Mouse (Mus musculus) thymus, postnatal 10 days (tissue): ENCODE results near the gene Nf2.

ENCODE experiments used
- DNase-seq, 2 experiments: peaks; one replicate each; pipeline ENCODE4 v3.0.0; 2021; ENCODE audit warnings: low spot score in 2 of 2

The Nf2 gene

DNA sequence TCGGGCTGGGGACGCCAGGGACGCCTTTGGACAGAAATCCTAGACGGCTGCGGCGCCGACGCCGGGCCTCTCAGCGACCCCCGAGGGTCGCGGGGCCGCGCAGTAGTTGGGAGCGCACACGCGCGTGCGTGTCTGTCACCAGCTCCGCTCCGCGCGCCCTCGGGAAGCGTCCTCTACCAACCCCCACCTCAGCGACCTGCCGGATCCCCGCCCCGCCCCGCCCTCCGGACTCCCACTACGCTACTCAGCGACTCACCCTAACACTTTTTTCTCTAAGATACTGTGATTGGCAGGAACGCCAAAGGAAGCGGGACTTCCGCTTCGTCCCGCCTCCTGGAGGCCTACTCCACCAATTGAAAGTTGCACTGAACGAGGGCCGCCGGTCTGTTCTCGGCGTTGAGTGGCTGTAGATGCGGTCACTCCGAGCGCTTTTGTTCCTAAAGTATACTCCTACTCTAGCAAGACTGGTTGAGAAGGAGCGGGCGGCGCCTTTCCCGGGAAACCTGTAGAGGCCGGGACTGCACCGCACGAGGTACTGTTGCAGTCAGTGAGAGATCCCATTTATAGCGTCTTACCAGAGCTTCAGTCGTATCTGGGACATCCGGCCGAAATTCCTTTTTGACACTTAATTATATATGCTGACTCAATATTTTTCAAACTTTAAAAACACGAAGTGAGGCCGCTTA, at the start of gene Nf2:
Nf2 (minus strand) TSS at position 279 of the 686 bp plus-strand sequence.
- DNase-seq: peak; percentile 92 to 96

DNA sequence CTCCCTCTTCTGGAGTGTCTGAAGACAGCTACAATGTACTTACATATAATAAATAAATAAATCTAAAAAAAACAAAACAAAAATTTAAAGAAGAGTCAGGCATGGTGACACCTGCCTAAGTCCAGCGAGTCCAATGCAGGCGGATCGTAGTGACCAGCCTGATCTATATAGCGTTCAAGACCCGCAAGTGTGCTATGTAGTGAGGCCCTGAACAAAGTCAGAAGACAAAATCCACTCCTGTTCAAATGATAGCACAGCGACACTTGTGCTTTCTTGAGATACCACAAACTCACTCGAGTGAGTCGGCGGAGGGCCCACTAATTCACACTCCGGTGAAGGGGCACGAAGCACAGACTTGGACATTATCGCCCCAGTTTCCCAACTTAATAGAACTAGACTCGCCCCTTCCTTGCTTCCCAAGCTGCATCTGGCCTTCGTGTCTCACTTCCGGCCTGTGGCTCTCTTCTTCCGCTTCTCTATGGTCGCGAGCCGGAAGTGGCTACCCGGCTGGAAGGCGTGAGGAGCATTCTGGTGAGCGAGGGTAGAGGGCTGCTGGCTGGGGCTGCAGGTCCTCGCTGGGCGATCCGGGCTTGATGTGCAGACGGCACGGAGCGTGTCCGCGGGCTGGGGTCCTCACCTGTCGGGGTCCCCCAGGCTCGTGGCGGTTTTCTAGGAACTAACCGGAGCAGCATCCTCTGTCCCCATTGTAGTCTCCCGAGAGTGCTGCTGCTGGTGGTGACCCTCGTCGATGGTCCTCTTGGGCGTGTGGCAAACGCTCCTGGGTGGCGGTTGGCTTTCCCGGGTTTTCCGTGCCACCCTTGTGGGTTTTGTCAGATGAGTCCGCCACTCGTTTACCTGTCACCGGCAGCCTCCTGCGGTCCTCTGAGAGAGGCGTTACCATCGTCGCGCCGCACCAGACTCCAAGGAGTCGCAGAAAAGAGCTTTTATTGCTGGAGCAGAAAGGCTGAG, 45.8 kb upstream of the Nf2 start, which contains the start of gene Thoc5:
Thoc5 (plus strand) TSS at position 473 of the 969 bp plus-strand sequence.
- peak; percentile 64 to 71 for DNase-seq

DNA sequence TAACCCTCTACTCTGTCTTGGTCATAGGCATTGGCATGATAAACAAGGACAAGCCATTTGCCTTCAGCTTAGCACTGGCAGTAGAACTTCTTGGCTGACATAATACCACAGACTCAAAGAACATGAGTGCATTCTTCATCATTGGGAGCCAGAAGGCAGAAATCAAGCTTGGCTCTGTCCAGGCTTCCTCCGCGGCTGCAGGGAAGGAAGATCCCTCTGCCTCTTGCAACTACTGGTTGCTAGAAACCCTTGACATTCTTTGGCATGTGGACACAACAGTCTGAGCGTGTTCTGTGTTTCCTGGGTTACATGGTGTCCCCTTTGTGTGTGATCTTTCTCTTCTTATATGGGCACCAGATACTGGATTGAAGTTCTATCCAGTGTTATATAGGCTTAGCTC, 37.7 kb upstream of the Nf2 start:
- DNase-seq: no peak

DNA sequence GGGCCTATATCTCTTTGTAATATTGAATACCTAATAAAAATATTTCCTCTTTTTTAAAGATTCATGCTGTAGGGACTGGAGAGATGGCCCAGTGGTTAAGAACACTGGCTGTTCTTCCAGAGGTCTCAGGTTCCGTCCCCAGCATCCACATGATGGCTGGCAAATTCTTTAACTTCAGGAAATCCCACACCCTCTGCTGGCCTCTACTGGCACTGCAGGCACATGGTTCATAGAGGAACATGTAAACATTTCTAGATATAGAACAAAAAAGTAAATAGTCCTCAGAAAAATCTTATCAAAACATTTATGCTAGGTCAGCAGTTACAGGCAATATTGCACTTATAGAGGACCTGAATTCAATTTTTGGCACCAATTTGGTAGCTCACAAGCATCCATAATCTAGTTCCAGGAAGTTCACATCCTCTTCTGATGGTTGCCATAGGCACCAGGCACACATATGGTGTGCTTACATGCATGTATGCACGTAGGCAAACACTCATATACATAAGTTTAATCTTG, 36.1 kb upstream of the Nf2 start:
- DNase-seq: peak; percentile 26 to 69

DNA sequence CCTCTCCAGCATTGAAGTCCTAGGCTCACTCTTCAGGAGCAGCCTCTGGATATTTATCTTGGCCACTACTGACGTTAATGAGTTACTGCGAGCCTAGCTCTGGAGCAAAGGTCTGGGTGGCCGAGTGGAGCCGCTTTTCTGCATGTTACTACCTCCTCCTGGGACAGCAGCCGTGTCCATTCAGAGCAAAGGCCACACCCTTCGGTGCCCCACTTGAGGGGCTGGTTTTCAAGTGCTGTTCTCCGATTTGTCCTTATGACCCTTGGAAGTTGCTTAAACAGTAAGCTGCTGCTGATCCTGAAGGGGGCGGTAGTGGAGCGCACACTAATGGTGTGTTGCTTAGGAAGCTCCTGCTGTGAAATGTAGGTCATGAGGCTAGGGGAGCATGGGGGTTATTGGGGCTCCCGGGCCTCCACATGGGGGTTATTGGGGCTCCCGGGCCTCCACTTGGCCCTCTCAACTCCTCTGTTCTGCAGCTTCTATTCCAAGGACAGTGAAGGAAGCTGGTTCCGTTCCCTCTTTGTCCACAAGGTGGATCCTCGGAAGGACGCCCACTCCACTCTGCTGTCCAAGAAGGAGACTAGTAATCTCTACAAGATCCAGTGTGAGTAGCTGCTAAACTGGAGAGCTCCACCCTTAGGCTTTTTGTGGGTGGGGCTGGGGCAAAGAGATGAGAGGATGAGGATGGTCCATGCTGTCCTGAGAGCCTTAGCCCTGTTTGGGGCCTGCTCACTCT, 33.7 kb upstream of the Nf2 start:
- DNase-seq: peak in 1 of 2 experiments; percentile 25

DNA sequence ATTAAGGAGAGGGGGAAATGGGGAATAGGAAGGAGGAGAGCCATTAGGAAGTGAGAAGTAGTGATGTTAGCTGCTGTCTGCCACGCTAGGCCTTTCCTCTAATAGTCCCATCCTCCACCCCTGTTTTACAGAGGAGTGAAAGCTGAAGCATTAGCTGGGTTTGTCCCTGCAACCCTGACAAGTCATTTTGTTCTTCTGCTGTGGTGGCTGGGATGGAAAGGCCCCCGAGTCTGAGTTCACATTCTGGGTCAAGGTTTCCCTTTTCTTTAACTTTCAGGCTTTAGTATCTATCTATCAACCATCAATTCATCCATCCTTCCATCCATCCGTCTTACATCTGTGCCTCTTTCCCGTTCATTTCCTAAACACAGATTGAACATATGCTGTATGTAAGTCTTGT, 31.8 kb upstream of the Nf2 start:
- DNase-seq: no peak

DNA sequence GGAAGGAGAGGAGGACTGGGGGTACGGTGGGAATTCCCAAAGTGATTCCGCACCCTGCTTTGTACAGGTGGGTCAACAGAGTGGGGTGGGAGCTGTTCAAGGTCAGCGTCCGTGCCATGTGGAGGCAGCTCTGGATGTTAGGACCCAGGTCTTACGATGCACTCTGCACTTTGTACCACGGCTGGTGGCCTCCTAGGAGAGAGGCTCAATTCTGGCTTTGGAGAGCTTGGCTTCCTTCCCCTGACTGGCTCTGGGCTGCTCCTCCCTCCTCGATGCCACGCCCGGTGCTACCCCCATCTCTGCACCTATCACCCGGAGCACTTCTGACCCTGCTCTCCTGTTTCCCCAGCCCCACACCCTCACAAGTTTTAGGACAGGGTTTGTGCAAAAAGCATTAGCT, 25.2 kb upstream of the Nf2 start:
- DNase-seq: peak; percentile 16 to 20

DNA sequence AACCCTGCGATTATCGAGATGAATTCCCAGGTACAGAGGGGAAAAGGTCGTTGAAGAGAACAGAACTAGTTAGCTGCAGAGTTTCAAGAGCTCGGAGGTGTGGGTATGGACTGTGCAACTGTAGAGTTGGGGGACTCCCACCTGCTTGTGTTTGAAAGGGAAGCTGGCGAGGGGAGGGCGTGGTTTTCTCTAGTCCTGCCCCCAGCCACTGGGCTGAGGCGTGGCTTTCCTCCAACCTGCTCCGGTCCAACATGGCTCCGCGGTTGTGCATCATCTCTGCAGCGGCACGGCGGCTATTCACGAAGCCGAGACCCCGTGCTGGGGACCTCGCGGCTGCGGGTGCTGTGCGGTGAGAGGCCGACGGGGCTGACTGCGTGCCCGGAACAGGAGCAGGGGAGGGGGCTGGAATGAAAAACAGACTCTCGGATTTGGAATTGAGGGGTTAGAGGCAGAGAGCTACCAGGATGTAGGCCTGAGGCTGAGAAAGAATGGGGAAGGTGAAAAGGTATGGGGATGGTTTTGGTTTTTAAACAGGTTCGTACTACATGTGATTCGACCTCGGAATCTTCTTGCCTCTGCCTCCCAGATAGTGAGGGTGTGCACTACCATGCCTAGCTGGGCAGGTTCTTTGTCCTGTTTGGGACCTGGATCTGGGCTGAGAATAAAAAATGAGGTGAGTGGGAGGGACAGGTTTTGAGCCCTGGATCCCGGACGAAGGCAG, 24.6 kb upstream of the Nf2 start, which contains the start of gene Nipsnap1:
Nipsnap1 (plus strand) TSS at position 197 of the 721 bp plus-strand sequence.
- DNase-seq: peak; percentile 82 to 88

DNA sequence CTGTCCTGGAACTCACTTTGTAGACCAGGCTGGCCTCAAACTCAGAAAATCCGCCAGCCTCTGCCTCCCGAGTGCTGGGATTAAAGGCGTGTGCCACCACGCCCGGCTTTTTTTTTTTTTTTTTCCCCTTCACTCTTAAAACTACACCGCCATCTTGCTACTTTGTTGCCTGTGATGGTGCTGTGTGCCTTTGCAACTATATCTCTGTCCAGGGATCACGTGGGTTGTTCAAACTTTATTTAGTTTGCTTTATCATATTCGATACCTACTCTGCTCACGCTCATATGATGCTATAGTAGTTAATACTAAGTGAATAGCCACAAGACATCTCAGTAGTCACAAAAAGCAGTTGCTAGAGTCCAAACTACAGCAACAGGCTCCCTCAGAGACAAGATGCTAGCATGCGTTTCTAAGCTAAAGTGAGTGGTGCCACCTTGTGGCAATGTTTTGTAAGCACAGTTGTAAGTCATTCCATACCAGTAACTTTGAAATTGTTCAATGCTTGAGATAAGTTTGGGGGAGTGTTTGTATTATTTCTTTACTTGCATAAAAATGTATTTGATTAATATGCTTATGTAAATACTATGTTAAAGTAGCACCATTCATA, 16.4 kb upstream of the Nf2 start:
- DNase-seq: peak; percentile 38 to 73

DNA sequence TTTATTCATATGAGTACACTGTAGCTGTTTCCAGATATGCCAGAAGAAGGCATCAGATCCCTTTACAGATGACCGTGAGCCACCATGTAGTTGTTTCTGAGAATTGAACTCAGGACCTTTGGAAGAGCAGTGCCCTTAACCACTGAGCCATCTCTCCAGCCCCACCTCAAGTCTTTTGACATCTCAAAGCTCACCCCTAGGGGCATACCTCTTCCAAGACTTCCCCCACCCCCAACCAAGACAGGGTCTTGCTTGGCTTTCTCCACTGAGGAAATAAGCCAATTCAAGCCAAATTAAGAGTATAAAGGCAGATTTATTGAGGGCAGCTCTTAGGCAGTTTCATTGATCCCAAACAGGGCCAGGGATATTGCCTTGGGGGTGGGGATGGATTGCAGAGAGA, 13.4 kb upstream of the Nf2 start:
- no peak for DNase-seq

DNA sequence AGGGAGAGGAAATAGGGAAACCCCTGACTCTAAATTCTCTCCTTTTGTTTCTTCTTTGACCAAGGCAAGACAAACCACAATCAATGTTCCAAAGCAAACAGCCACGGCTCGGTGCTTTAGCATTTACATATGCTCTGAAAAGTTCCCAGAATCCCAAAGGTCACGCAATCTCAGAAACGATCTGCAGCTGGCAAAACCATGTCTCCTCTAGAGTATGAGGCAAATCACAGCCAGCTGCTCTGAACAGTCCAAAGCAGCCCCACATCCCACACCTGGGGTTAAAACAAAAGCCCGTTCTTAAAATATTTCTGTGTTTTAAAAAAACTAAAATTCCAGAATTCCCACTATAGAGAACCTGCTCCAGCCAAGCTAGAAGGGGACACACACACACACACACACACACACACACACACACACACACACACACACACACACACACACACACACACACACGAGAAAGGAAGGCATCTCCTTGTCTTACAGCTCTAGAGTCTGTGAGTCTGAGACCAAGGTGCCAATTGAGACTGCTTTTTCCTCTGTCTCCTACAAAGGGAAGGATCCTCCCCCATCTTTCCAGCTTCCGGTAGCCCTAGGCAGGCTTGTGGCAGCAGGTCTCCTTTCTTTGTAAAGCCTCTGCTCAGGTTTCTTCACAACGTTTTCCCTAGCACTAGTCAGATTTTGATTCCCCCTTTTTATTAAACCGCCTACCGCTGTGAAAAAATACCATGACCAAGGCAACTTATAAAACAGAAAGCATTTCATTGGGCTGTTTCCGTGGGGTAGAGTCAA, 12.7 kb upstream of the Nf2 start:
- no peak for DNase-seq

DNA sequence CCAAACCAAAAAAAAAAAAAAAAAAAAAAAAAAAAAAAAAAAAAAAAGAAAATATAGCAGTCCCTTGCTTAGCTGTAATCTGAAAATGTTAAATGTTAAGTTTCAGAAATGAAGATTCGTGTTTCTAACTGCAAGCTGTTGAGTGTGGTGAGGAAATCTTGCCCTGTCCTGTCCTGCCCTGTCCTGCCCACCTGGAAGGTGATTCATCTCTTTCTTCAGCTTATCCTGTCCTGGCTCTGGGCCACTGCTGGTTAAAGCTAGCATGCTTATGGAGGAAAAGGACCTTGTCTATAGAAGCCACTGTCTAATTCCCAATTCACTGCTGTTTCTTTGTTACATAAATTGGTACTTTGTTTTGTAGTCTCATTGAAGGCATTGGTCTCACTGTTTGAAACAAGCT, 11.7 kb upstream of the Nf2 start:
- DNase-seq: no peak

DNA sequence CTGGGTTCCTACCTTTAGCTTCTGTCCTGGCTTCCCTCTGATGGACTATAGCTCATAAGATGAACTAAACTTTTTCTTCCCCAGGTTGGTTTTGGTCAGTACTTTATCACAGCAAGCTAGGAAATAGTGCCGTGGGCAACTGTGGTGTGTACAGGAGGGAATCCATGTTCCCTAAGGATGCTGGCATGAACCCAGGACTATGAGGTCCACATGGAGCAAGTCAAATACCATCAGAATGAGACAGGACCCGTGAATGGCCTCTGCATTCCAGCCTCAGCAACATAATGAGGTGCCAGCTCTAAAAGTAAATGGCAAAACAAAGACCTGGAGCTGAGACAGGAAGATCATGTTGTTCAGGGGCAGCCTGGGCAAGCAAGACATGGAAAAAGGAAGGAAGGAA, 9.1 kb upstream of the Nf2 start:
- no peak for DNase-seq

DNA sequence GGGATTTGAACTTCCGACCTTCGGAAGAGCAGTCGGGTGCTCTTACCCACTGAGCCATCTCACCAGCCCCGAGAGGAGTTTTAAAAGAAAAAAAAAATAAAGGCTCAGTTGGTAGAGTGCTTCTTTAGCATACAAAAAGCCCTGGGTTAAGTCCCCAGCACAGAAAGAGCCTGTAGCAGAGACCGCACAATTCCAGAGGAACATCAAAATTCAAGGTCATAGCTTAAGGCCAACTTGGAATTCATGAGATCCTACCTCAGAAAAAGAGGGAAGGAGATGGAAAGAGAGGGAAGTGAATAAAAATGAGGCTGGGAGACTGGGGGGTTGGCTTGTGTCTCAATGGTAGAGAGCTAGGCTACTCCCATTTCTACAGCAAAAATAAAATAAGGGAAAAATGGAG, 4.8 kb upstream of the Nf2 start:
- no peak for DNase-seq

DNA sequence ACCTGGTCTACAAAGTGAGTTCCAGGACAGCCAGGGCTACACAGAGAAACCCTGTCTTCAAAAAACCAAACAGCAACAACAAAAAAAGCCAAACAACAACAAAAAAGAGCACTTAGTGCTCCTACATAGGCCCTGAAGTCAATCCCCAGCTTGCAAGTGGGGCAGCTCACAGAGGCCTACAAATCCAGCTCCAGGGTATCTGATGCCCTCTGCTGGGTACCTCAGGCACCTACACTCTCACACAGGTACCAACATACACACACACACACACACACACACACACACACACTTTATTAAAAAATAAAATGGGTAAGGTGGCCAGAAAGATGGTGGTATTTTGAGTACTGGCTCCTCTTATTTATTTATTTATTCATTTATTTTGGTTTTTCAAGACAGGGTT, 3.7 kb upstream of the Nf2 start:
- DNase-seq: no peak

DNA sequence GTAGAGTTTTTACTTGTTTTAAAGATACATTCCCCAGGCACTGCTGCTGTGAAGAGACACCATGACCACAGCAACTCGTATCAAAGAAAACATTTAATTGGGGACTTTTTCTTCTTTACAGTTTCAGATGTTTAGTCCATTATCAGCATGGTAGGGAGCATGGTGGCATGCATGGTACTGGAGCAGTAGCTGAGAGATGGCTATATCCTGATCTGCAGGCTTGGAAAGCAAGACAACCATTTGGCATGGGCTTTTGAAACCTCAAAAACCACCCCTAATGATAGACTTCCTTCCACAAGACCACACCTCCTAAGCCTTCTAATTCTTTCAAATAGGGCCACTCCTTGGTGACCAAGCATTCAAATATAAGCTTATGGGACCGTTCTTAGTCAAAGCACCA, 1.1 kb upstream of the Nf2 start:
- no peak for DNase-seq

DNA sequence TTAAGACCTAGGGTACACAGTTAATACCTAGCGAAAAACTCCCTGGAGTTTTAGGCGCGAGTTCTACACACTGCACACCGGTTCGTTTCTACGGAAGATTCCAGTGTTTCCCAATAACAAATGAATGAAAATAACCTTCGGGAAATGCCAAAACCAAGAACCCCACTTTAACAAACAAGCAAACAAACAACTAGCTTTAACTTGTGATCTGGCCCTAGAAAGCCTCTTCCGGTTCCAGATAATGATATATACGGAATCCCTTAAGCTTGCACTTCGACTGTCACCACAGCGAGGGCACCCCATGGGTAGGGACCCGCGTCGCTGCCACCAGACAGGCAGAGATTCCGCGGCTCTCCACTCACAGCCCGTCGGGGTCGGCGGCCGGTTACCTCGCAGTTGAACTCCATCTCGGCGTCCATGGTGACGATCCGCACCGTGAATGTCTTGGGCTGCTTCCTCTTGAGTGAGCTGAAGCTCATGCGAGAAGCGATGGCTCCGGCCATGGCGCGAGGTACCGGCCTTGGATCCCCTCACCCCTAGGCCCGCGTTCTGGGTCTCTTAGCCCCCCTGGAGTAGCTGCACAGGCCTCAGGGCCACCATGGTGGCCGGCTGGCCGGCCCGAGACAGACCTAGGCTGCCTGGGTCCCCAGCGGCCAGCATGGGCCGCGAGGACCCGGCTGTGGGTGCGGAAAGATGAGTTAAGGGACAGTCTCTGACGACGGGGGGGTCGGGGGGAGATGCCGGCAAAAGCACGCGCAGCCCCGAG, 670 bp downstream of the Nf2 start:
- peak; percentile 52 to 54 for DNase-seq

DNA sequence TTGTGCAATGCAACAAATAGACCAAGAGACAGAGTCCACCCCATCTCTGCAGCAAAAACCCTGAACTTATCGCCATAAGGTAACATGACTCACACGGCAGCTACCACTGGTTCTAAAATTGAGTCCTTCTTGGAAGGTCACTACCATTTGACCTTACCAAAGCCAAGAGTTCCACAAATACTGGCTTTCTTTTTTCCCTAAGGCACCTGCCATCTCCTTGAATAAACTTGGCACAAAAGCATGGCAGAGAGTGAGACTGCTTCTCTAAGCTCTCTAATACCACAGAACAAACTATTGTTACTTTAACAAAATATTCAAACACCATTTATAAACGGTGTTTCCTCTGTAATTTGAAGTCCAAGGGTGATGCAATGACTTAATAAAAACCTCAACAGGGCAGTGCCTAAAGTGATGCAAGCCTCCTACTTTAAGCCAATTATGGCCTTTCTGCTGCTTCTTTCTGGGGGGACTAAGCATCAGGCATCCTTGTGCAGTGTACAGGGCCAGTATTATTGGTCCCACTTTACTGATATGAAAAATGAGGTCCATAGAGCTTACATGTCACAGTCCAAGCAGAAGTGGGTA, 8.3 kb downstream of the Nf2 start:
- DNase-seq: no peak

DNA sequence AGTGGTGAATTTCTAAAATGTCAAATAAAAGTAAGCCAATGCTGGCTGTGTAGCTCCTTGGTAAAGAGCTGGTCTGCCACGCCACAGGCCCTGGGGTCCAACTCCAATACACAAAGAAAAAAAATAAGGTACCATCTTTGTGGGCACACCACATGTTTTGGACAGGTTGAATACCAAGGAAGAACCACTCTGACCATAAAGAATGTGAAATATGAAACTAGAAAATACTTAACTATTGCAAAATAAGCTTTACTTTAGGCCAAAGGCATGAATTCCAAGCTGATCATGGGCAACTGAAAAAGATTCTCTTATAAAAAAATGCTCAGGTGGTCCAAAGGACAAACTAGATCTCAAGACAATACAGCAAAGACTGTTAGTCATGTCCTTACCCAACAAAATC, 11.1 kb downstream of the Nf2 start:
- DNase-seq: no peak
